Mouse (Mus musculus) gastrocnemius, adult 18-20 months (tissue): ENCODE data around the gene Aldh5a1. TPM values are rescaled to one million over a fixed set of nuclear protein-coding genes. Genes with fewer than 3 reads are reported as not detected.

ENCODE experiments used
- DNase-seq: peaks from one replicate; pipeline ENCODE4 v3.0.0; 2021; ENCODE audit warnings: low spot score
- total RNA-seq, 2 experiments: library from RNA; stranded (reverse); gene quantifications; 2 replicates each; pipeline ENCODE4 v1.2.3; 2021

Aldh5a1 gene
- total RNA-seq, 2 experiments from 2014 or later: 7.9 to 8.3 TPM

DNA sequence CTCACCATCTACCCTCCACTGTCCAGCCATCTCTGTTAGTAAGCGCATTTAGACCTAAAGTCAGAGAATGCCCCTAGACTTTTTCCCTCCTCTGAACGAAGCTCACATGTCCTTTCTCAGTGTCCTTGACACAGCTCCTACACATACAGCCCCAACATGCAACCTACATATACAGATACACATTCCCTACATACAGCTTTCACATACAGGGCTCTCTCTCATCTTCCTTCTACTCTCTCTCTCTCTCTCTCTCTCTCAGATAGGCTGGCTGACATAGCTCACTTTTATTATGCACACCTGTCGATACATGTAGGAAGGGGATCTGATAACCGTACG, 721 bp downstream of the Aldh5a1 start:
- no peak for DNase-seq

DNA sequence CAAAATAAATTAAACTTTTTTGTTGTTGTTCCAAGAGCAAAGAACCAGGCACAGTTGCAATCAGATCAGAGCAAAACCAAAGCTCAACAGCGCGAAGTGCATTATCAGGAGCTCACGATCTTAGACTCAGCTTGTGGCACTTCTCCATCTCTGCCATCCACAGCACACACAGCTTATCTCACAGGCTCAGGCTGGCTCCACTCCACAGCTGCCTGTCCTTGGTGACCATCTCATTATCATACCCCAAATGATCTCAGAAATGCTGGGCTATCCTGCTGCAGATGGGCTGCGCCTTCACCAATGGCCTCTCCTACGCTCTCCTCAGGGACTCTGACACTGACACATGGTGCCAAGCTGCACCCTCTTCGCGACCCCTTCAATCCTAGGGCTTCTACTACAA, 4.3 kb downstream of the Aldh5a1 start:
- no peak for DNase-seq

DNA sequence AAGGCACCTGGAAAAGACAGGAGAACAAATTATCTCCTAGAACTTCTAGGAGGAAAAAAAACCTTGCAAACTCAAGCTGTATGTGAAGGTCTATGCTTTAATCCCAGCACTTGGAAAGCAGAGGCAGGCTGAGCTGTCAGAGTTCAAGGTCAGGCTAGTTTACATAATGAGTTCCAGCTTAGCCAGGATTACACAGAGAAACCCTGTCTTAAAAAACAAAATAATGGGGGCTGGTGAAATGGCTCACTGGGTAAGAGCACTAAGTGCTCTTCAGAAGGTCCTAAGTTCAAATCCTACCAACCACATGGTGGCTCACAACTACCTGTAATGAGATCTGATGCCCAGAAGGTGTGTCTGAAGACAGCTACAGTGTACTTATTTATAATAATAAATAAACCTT, 6.9 kb downstream of the Aldh5a1 start:
- DNase-seq: no peak

DNA sequence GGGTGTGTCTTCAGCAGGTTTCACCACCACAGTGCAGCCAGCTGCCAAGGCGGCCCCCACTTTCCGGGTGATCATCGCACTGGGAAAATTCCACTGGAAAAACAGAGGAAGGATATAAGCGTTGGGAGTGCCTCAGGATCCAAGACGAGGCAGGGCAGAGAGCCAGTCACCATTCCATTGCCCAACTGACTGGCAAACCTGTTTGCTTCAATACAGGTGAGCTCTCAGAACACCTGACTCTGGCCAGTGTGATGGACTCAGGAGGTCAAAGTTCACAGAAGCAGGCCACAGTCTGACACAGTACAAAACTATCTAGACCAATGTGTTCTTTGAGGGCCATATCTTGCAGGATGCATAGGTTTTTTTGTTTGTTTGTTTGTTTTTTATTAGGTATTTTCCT, 13.5 kb downstream of the Aldh5a1 start:
- no peak for DNase-seq

DNA sequence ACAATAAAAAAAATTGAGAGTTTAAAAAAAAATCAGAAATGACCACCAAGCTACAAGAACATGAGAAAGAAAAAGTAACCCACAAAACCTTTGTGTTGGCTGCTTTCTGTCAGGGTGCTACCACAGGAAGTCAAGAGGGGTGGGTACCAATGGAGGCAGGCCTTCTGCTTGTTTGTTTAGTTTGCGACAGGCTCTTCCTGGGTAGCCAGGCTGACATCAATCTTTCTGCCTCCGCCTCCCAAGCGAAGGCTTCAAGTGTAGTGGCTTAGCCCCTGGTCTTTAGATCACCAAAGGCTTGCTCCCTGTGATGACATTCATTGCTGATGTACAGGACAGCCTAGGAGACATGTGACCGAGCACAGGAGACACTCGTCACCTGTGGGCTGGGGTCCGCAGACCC, 16.2 kb downstream of the Aldh5a1 start:
- no peak for DNase-seq

DNA sequence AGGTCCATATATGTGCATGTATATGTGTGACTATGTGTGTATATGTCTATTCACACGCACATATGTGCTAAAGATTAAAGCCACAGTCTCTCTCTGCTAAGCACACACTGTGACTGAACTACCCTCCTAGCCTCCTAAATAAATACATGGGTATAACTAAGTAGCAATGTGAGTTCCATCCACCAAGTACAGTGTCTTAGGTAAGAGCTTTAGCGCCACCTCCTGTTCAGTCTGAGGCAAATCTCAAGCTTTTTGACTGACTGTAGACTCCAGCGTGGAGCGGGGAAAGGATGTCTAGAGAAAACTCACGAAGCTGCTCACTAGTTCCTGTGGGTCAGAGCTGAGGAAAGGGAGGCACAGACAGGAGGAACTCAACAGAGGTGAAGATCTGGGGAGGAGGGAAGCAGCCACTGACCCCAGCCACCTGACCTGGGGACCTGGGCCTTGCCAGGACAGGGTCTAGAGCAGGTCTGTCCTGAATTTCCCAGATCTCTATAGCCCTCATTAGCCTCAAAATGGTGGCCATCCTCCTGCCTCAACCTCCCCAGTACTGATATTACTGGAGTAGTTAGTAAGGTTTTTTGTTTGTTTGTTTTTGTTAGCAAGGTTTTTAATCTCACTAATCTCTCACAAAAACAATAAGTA, 17.0 kb downstream of the Aldh5a1 start:
- peak; percentile 42 for DNase-seq

DNA sequence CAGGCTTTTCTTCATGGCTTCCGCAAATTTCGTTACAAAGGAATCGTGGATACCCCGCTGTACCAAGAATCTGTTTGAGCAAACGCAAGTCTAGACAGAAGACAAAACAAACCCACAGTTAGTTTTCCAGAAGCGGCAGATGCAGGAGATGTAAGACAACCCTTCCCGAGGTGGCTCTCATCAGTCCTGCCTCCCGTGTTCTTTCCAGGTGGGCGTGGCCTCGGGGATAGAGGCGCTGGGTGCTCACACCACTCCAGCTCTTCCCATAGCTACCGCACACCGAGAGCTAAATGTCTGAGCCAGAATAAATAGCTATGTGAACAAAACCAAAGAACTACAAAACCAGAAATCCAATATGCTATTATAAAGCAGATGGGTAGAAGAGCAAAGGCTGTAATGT, 21.6 kb downstream of the Aldh5a1 start:
- no peak for DNase-seq

DNA sequence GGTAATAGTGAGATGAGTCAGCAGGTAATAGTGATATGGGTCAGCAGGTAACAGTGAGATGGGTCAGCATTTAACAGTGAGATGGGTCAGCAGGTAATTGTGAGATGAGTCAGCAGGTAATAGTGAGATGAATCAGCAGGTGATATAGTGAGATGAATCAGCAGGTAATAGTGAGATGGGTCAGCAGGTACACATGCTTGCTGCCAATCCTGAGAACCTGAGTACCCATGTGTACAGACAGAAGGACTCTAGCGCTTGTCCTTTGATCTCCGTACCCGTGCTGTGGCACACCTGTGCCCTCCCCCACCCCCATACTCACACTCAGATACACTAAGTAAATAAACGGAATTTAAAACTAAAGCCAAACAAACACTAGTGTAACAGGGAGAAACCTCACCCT, 22.5 kb downstream of the Aldh5a1 start:
- DNase-seq: no peak

DNA sequence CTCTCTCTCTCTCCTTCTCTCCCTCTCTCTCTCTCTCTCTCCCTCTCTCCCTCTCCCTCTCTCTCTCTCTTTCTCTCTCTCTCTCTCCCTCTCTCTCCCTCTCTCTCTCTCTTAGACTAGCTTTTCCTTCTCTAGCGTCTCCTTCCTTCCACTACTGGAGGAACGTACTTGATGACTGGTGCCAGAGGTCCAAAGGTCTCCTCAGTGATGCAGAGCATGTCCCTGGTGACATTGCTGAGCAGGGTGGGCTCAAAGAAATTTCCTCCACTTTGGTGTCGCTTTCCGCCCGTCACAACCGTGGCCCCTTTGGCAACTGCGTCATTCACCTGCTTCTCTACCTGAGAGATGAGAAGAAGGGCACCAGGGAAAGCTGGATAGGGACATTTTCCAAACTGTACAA, 23.9 kb downstream of the Aldh5a1 start:
- DNase-seq: no peak

DNA sequence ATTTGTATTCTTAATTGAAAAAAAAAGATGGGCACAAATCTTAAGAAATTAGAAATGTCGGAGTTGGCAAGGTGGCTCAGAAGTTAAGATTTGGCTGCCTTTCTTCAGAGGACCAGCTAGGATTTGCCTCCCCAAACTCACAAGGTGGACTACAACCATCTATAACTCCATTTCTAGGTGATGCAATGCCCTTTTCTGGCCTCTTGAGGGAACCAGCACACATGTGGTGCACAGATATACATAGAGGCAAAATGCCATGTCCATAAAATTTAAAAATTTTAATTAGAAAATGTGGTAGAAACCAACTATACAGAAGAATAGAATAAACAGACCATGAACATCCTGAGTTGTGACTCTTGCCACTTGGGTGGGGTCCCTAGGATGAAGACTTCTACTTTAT, 28.3 kb downstream of the Aldh5a1 start:
- DNase-seq: no peak

DNA sequence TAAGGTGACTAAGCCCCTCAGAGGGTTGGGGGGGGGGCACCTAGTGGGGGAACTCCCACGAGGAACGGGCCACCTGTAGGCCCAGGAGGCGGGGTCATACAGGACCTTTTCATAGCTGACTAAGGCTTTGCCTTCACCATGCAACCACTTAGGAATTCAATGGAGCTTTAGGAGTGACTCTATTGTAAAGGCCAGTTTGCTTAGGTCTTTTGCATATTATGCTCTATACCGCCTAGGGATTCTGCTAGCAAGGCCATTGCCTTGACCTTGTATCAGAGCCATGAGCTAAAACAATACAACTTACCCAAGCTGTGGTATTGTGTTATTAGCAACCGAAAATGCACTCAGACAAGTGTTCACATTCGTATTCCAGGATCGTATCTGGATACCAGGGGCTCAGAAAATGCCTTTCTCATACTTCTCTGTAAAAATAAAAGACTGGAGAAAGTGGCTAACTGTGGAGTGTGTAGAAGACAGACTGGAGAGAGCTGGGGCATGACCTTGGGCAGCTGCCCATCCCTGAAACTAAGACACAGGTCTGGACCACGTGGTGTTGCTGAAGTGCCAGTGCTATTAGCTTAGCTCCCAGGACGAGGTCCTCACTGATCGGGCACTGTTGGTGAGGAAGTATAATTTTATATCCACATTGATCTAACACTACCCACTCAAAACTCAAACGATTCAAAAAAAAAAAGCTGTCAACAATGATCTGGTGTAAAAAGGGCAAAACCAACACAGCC, 30.5 kb downstream of the Aldh5a1 start:
- DNase-seq: peak; percentile 3

DNA sequence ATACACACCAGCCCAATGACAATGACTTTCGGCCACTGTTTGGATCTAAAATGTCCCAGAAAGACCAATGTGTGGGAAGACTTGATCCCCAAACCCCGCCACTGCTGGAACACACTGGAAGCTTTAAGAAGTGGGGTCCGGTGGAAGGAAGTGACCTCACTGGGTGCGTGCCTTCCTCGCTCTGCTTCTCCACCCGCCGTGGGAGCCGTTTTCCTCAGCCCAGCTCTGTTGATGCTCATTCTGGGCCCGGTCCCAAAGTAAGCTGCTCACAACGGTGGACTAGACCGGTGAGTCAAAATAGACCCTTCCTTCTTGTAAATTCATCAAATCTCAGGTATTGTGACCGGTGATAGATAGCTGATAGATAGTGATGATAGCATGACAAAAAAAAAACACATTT, 32.0 kb downstream of the Aldh5a1 start:
- no peak for DNase-seq

DNA sequence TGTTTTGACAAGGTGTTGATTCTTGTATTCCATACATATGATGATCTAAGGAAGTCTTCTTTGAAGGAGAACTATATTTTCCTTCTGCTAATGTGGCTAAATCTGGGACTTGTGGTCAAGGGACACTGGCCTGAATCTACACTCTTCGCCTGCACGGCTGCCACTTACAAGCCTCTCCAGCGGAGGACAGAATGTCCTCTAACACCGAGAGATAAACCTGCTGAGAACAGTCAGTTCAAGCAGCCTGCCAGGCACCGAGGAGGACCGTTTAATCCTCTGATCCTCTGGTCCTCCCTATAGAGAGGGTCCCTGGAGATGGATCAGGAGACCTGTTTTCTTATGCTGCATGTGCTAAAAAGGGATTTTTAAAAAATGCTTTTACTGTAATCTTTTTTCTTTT, 34.0 kb downstream of the Aldh5a1 start:
- DNase-seq: no peak

DNA sequence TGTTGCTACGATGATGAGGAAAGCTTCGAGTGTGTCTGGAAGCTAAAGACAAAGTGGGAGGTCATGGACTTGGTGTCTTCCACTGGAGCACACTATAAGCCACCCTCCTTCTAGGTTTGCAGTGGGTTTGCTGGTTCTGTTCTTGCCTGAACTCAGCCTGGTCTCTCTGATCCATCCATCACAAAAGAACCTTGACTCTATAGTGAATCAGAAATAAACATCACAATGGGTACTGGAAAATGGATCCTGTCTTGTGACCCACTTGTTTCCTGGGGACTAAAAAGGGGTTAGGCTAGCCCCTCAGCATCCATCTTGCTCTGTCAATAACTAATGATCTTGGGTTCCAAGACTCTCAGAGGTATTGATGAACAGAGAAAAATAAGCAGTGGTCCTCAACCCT, 35.5 kb downstream of the Aldh5a1 start:
- DNase-seq: no peak

DNA sequence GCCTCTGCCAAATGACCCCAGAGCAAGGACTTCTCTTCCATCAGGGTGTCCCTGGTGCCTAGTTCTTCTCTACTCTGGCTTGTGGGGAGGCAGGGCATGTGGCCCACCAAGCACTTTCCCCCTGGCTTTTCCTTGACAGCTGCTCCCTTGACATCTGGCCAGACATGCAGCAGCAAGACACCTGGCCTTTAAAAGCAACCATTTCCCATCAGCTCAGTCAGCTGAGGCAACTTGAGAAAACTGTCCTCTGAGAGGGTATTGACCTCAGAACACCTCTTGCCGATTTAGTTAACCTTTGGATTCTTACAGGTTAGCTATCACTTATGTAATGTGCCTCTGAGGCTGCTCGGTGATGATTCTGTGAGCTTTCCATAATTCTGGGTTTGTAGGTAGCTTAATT, 43.6 kb downstream of the Aldh5a1 start:
- no peak for DNase-seq

DNA sequence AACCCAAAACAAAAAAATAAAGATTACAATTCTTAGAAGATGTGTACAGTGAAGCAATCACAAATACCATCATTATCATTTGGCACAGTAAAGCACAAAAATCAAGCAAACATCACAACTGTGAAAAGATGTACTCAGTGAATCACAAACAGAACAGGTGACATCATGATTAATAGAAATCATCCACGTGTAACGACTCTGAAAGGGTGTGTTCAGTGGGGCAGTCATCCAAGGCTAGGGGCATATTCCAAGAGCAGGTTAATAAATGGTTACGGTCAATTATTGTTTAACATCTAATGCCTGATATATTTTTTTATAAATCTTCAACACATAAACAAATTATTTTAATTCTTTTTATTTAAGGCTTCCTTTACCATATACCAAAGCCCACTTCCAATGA, 44.9 kb downstream of the Aldh5a1 start:
- DNase-seq: no peak

DNA sequence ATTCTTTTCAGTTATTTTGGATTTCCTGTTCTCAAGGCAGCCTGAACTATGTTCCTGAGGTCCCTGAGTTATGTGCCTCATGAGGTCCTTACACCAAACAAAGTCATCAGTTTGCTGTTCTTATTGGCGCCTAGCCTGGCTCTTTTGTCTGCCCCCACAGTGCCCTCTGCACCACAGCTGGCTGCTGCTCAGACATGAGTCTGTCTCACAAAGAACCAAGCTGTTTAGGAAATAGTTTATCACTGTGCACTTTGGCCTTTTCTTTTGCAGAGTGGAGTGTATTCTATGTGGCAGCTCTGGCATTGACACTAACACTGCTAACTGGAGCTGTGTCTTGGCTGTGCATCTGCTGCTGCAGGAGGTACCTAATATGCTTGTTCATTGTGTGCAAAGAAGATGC, 47.9 kb downstream of the Aldh5a1 start:
- no peak for DNase-seq

DNA sequence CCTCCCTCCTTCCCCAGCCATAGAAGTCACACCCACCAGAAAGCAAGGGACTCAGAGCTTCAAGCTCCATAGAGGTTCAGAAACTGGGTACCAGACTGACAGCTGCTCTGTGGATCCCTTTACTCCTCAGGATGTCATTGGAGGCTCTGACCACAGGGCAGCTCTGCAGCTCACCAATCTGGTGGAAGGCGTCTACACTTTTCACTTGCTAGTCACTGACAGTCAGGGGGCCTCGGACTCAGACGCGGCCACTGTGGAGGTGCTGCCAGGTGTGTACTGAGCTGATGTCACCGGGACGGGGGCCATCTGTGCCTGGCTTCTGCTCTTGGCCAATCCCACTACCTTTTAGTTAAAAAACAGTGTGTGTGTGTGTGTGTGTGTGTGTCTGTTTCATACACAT, 55.0 kb downstream of the Aldh5a1 start:
- no peak for DNase-seq

DNA sequence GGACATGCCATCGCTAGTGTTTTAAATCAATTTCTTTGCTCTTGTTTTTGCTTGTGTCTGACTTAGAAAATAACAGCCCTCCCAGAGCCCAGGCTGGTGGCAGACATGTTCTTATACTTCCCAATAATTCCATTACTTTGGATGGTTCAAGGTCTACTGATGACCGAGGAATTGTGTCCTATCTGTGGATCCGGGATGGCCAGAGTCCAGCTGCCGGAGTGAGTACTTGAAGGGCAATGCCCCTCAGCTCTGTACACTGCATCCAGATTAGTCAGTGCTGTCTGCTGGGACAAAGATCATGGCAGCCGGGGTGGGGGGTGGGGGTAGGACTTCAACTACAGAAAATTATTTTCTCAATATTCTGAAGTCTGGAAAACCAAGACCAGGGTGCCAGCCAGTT, 56.8 kb downstream of the Aldh5a1 start:
- DNase-seq: no peak

DNA sequence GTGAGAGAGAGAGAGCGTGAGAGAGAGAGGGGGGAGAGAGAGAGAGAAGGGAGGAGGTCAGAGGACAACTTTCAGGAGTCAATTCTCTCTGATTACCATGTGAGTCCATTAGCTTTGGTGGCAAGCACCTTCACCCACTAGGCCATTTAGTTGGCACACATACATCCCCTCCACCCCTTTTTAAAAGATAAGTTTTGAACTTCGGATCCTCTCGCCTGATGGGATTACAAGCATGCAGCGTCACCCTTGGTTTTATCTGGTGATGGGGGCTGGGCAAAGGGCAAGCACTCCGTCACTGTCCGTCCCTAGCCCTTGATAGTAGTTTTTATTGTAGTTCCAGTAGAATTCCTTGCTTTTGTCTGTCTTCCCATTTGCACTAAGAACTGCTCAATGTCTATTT, 57.3 kb downstream of the Aldh5a1 start:
- no peak for DNase-seq

DNA sequence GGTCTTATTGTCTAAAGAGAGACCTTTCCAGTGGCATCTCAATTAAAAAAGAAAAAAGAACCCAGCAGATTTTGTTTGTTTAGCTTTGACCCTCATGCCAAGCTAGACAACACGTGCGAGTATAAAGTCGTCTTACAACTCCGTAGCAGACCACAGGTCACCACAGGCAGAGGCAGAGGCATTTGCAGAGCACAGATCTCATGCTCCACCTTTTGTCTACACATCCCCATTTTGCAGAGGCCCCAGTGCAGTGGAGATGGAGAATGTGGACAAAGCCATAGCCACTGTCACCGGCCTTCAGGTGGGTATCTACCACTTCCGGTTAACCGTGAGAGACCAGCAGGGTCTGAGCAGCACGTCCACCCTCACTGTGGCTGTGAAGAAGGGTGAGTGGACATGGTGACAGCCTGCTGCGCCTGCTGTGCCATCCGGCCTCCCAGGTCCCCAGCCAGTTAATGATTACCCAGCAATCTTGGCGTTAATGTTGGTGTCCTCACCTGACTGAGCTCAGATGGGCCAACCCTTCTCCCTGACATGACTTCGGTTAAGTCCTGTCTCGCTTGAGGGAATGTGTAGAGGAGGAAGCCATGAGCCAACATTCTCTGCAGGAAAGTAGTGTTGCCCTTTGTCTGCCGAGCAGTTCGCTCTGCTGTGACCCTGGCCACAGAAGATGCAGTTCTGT, 58.0 kb downstream of the Aldh5a1 start:
- DNase-seq: no peak

DNA sequence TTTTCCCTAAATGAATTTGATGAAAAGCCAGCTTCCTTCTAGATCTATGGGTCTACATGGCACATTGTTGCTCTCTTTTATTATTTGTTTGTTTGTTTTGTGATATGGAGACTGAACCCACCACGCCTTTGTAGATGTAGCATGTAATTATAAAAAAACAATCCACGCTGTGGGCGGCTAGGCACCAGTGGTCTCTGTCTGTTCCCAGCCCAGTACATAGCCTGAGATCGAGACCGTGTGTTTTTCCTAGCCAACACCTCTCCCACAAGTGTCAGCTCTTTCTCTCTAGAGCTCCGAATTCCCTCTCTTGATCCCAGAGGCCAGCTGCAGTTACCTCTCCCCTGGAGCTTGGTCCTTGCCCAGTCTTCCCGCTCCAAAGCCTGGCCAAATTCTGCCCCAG, 69.2 kb downstream of the Aldh5a1 start:
- DNase-seq: no peak

DNA sequence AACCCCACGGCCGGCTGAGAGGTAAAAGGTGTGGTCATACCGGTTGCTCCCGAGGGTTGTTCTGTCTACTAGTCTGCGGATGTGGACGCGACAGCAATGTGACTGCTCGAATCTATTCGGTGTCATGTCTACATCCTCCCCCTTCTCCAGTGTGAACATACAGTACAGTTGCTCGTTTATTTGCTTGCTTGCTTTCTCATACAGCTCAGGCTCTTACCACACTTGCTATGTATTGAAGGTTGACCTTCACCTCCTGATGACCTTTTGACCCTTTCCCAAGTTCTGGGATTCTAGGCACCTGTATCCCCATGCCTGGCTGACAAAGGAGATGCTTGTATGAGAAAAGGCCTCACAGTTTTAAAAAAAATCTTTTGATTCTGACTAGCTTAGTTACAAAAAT, 69.7 kb downstream of the Aldh5a1 start:
- no peak for DNase-seq
